Mouse (Mus musculus) G1E-ER4 (cell line): ENCODE measurements around the gene Med21. TPM values are rescaled to one million over a fixed set of nuclear protein-coding genes. Genes with fewer than 3 reads are reported as not detected.

Source experiments
- GATA1 ChIP-seq: IDR thresholded peaks from one replicate; pipeline ENCODE4 v1.8.0; 2012; ENCODE audit warnings: low read length, inconsistent platforms
- polyA plus RNA-seq: library from polyadenylated mRNA; stranded (reverse); fragments of >175 nt; gene quantifications from 2 replicates; pipeline ENCODE4 v1.2.3, GENCODE M21; 2012

Gene Med21
- polyA plus RNA-seq, 1 experiment = 4.5 TPM

GRCm38 (mm10) chr6:146634015-146634722, 8.2 kb upstream of the Med21 start:
- no peak for TF ChIP-seq GATA1

- no peak for TF ChIP-seq GATA1
Measured at GRCm38 (mm10) chr6:146634759-146635606, 7.4 kb upstream of the Med21 start.

DNA sequence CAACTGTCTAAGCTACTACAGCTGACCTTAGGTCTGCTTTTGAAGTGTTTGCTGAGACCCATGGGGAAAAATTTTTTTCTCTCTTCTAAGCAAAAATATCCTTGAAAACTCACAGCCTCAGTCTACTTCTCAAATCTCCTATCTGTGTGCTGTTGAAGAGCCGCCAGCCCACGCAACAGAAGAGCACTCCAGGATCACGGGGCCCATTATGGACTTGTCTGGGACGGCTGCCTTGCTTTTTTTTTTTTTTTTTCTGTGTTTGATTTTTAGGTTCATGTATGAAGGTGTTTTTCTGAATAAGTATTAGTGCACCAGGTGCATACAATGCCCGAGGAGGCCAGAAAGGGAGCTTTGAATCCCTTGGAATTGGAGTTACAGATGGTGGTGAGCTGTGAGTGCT, 5.9 kb upstream of the Med21 start:
- no peak for TF ChIP-seq GATA1

- TF ChIP-seq GATA1 = no peak
Measured at GRCm38 (mm10) chr6:146640068-146640965, 2.0 kb upstream of the Med21 start.

DNA sequence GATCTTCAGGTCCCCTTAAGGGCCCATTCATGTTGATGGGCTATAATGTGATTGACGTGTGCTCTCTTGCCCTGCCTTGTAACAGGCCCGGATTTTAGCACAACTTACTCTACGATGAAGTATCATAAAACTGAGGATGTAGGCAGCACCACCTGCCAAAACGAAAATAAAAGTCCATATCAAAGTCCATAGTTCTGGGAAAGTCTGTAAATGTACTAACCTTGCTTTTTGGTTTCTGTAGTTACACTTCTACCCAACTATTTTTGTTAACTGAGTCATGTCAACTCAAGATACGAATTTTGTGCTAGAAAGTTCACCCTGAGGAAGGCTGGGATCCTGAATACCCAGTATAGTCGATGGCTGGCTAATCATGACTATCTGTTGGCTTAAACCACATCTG, 1.4 kb upstream of the Med21 start:
- TF ChIP-seq GATA1 = no peak

DNA sequence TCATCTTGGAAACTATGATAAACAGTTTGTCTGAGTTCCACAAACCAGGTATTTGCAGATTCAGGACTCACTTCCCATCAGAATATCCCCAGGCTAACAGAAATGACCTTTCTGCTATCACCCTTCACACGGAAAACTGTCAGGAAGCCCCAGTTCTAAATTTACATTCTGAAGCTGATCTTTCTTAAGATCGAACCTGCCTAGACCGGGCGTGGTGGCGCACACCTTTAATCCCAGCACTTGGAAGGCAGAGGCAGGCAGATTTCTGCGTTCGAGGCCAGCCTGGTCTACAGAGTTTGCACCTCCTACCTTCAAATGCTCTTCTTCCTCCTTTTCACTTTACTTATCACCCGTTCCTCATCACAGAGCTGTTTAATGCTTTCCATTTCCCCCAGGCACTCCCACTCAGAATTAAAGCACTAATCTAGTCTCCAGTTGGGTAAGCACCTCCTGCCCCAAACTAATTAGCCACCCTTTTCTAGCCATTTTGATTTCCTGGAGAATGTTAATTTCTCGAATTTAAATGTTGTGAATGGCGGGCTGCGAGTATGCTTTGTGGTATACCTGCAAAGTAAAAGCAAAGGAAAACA, 631 bp upstream of the Med21 start:
- TF ChIP-seq GATA1 = no peak

DNA sequence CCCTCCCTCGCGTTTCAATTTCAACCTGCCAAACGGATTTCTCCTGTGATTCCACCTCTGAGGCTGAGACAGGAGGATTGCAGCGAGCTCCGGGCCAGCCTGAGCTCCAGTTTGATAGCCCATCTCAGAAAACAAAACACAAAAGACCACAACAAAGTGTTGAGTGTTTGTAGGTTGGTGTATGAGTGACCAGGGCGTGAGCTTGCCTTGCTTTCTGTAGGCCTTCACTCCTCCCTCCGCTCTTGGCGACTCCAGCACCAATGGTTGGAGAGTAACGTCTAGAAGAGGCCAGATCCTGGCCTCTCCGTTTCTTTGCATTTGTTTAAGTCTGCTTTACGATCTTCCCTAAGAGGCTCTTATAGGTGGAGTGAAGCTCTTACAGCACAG, 830 bp downstream of the Med21 start:
- TF ChIP-seq GATA1 = no peak

DNA sequence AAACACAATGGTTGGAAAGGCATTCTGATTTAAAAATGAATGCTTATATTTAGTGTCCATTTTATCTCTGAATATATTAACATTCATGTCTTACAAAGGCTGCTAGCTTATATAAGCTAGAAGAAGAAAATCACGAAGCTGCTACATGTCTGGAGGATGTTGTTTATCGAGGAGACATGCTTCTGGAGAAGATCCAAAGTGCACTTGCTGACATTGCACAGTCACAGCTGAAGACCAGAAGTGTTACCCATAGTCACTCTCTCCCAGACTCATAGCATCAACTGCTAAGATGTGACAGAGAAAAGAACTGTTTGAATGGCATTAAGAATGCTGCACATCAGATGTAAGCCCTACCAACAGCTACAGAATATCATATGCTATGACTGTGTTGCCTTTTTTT, 7.7 kb downstream of the Med21 start:
- TF ChIP-seq GATA1 = no peak

DNA sequence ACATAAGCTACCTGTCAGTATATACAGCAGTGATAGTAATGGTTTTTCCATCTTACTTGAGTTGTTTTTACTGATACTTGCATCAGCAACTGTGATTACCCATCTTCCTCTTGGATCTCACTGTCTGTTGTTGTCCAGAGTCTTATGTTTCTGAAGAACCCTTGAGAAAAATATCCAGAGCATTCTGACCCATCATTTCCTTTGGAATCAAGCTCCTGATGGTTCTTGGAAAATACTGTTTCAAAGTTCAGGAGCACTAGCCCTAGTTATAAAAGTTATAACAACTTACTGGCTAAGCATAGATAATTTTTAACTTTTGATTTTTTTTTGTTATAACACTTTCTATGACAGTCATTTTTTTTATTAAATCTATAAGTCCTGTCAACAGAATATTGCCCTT, 9.1 kb downstream of the Med21 start:
- no peak for TF ChIP-seq GATA1

GRCm38 (mm10) chr6:146653197-146653596, 10.8 kb downstream of the Med21 start:
- TF ChIP-seq GATA1 = no peak

- TF ChIP-seq GATA1 = no peak
Measured at GRCm38 (mm10) chr6:146660591-146660990, 18.2 kb downstream of the Med21 start.

- no peak for TF ChIP-seq GATA1
Measured at GRCm38 (mm10) chr6:146661655-146662054, 19.3 kb downstream of the Med21 start.

DNA sequence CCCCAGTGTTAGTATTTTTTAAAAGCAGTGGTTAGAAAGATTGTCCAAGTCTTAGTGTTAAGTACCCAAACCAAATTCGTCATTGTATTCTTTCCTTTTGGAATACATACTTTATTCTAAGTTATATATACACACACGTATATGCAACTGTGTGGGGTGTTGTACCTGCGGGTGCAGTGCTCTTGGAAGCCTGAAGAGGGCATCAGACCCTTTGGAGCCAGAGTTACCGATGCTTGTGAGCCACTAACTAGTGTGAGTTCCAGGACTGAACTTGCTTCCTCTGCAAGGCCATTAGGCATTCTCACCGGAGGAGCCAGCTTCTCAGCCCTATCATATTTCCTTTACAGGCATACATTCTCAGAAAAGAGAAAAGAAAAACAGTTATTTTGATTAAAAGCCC, 20.3 kb downstream of the Med21 start:
- TF ChIP-seq GATA1 = no peak

GRCm38 (mm10) chr6:146664116-146664515, 21.8 kb downstream of the Med21 start:
- TF ChIP-seq GATA1 = no peak

DNA sequence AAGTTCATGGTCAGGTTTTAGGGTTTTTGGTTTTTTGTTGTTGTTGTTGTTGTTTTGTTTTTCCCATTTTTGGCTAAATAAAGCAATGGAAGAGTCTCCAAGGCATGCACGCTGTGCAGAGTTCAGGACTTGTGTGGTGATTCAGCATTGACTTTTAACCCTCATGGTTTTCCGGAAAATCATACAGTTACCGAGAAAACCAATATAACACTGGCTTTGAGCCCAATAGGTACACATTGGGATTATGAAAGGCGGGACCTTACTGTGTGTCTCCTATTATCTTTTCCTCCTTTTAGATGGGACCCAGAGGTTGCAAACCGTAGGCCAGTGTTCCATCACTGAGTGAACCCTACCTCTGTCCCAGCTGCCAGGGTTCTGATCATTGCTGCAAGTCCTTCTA, 22.6 kb downstream of the Med21 start:
- TF ChIP-seq GATA1 = no peak

DNA sequence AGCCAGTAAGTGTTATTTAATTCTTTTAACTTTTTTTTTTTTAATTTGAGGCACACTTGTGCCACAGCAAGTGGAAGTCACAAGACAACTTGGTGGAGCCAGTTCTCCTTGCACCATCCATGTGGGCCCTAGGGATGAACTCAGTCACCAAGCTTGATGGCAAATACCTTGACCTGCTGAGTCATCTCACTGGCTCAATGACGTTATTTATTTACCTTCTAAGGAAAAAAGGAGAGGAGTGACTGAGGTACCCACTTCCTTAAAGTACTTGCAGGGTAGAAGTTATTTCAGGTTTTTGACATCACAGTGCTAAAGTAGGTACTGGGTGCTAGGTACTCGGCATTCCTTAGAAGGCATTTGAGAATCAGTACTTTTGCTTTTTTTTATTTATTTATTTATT, 23.1 kb downstream of the Med21 start:
- TF ChIP-seq GATA1 = no peak

- no peak for TF ChIP-seq GATA1
Measured at GRCm38 (mm10) chr6:146666811-146667210, 24.5 kb downstream of the Med21 start.
